Mouse (Mus musculus): ENCODE measurements around the gene Acad8.

- no peak for TF ChIP-seq POLR2A (IDR thresholded peaks at IDR 0.05; ENCODE audit: borderline replicate concordance, extremely low read depth, low read depth, low read length)
- TF ChIP-seq CTCF (IDR thresholded peaks at IDR 0.05; ENCODE audit: insufficient read depth, low read length) = no peak
These were observed 7.5 kb upstream of the Acad8 start for GRCm38 (mm10) chr9:27006866-27007265.
